Mouse (Mus musculus): ENCODE data around the gene Lyve1. TPM values are rescaled to one million over a fixed set of nuclear protein-coding genes. Genes with fewer than 3 reads are reported as not detected.

Lyve1 gene
- polyA plus RNA-seq, 1 experiment from 2014 or later = 5.7 TPM

DNA sequence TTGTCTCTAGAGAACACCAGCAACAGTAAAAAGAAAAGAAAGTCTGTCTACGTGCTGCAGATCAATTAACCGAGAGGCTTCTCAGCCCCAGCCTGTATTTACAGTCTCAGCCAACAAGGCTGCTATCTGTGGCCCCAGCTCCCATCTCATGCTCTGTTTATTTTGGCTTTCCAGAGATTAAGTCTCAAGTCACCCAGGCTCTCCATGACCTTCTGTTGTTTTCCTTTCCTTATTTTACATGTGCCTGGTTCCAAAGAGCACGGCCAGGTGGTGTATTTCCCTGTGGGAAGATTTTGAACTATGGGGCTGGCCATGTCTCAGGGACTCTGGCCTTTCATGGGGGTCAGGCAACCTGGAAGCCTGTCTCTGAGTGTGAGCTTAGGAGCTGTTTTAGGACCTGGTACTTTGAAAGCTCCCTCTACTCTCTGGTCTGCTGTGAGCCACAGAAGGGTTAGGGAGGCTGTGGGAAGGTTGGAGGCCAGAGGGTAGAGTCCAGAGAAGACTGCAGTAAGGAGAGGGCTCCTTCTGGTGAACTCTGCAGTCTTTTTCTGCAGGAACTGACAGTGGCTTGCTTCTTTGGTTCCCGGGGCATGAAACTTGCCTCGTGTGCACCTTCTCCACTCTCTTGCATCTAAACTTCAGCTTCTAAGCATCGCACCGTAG, 11.4 kb downstream of the Lyve1 start:
- no peak overlapping the region for H3K9ac ChIP-seq (replicated peaks)
- peaks cover 6% of the 10 kb centered on the region for H3K4me1 ChIP-seq
- no peak overlapping the region for H3K4me2 ChIP-seq
- no peak overlapping the region for H3K4me3 ChIP-seq (replicated peaks)
- no peaks in the 10 kb centered on the region for H3K9me3 ChIP-seq (replicated peaks)
- no peak for ATAC-seq (ENCODE audit: low FRiP score)
- H3K36me3 ChIP-seq = no peaks in the 10 kb centered on the region
- WGBS = 77% methylated on average over 7 of the region's 7 CpGs
- H3K27ac ChIP-seq (replicated peaks) = no peak overlapping the region
- no peaks in the 10 kb centered on the region for H3K27me3 ChIP-seq (replicated peaks)

DNA sequence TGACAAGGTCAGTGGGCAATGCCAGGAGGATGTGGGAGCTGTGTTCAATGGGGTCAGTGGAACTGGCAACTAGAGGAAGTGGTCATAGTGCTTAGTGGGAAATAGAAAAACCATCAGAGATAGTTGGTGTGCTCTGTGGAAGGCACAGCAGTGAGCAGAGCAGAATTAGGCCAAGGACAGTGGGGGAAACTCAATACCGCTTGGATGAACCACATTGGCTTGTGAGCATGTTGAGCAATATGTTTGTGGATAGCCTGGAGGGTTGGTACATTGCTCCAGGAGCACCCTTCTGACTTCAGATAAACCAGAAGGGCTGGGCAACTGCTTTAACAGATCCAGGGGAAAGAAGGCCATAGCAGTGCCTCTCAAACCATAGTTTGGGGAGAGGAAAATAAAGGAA, 14.7 kb downstream of the Lyve1 start:
- Histone ChIP-seq H3K4me3 (replicated peaks) (no peak overlapping the region), H3K4me2 (no peak overlapping the region), H3K4me1 (peaks cover 3% of the 10 kb centered on the region), H3K27ac (replicated peaks) (no peak overlapping the region), H3K9me3 (replicated peaks) (no peaks in the 10 kb centered on the region), H3K27me3 (replicated peaks) (no peaks in the 10 kb centered on the region), H3K9ac (replicated peaks) (no peak overlapping the region), H3K36me3 (no peaks in the 10 kb centered on the region)
- 88% methylated on average over 1 of the region's 1 CpGs for WGBS
- no peak for ATAC-seq (ENCODE audit: low FRiP score)

DNA sequence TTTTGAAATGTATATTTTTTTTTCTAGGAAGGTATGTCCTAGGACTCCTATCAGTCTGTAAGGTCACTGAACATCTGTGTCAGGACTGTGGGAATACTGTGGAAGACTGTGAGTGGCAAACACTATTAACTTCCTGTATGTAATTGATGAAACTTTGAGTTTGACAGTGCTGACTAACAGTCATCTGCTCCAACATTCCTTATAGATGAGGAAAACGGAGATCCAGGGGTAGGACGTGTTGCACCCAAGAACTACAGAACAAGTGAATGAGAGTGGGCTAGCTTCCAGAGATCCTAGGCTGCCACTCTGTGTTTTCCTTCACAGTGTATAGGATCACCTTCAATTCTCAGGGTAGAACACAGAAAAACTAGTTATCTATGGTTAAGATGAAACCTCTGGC, 15.7 kb downstream of the Lyve1 start:
- Histone ChIP-seq H3K4me3 (replicated peaks) (no peak overlapping the region), H3K9me3 (replicated peaks) (no peaks in the 10 kb centered on the region), H3K27ac (replicated peaks) (no peak overlapping the region), H3K4me2 (no peak overlapping the region), H3K4me1 (peaks cover 8% of the 10 kb centered on the region), H3K36me3 (no peaks in the 10 kb centered on the region), H3K9ac (replicated peaks) (no peak overlapping the region), H3K27me3 (replicated peaks) (no peaks in the 10 kb centered on the region)
- 93% methylated on average over 2 of the region's 2 CpGs for WGBS
- ATAC-seq (ENCODE audit: low FRiP score) = no peak

DNA sequence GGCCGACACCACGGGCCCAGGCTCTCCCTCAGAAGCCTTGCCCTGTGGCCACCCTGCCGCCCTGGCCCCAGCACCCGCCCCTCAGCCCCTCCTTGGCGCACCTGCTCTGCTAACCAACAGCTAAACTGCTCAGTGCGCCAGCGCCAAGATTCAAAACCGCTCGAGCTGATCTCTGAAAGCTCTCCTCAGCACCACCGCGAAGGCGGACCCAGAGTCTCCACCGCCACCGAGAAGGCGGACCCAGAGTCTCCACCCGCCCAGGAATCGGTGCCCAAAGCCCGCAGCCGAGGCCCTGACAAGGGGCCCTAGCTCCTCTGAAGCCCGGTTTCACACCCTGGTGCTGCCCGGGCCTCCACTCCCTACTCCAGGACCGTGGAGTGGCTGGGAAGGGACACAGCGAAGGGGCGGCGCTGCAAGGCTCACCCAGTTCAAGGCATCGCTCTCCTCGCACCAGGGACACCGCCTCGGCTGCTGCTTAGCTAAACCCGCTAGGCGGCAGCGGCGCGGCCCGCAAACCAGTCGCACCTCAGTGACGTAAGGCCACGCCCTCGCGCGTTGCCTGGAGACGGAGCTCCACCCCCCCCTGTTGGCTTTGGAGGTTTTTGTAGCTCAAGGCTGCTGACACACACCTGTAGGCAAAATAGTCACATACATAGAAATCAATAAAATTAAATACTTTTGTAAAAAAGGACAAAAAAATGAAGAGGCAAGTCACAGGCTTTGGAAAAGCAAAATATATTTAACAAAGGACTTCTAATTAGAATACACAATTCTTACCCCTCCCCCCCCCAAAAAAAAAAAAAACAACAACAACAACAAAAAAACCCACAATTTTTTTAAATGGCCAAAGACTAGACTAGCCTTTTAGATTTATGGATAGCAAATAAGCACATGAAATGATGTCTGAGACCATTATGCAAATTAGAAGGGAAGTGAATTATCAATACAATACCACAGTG, 18.8 kb downstream of the Lyve1 start, which contains the start of gene Rnf141:
TSS of gene Rnf141 (minus strand) at position 542 of the 959 bp plus-strand sequence.
- peak within 1 kb of the TSS; percentile 68 for H3K9ac ChIP-seq (replicated peaks)
- no peaks in the 10 kb centered on the region for H3K9me3 ChIP-seq (replicated peaks)
- no peaks in the 10 kb centered on the region for H3K27me3 ChIP-seq (replicated peaks)
- WGBS = under 1% methylated on average over 42 of the region's 42 CpGs
- H3K27ac ChIP-seq (replicated peaks) = peak within 1 kb of the TSS; percentile 84
- peaks cover 8% of the 10 kb centered on the region for H3K4me1 ChIP-seq
- H3K4me2 ChIP-seq = peak within 1 kb of the TSS; percentile 76
- ATAC-seq (ENCODE audit: low FRiP score) = peak; percentile 94
- H3K36me3 ChIP-seq = no peaks in the 10 kb centered on the region
- H3K4me3 ChIP-seq (replicated peaks) = peak within 1 kb of the TSS; percentile 78

DNA sequence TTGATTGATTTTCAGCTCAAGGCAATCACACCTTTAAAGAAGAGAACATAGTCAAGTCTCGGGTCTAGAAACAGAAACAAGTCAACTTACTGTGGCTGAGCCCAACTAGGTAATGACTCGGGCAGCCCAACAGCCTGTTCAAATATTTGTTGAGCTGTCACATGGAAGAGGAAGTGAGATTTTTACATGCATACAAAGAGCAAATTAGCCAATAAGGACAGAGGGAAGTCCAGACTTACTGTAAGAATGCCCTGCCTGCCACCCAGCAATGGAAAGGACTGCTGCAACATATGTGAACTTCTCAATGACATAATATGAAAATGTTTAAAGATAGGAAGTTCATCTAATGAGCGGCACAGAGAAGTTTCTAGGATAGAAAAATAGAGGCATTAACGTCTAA, 22.7 kb downstream of the Lyve1 start:
- no peaks in the 10 kb centered on the region for H3K27me3 ChIP-seq (replicated peaks)
- H3K27ac ChIP-seq (replicated peaks) = no peak overlapping the region
- ATAC-seq (ENCODE audit: low FRiP score) = no peak
- no peak overlapping the region for H3K4me2 ChIP-seq
- H3K36me3 ChIP-seq = no peaks in the 10 kb centered on the region
- no peak overlapping the region for H3K4me3 ChIP-seq (replicated peaks)
- H3K4me1 ChIP-seq = peaks cover 8% of the 10 kb centered on the region
- WGBS = 86% methylated on average over 4 of the region's 4 CpGs
- H3K9me3 ChIP-seq (replicated peaks) = no peaks in the 10 kb centered on the region
- no peak overlapping the region for H3K9ac ChIP-seq (replicated peaks)

DNA sequence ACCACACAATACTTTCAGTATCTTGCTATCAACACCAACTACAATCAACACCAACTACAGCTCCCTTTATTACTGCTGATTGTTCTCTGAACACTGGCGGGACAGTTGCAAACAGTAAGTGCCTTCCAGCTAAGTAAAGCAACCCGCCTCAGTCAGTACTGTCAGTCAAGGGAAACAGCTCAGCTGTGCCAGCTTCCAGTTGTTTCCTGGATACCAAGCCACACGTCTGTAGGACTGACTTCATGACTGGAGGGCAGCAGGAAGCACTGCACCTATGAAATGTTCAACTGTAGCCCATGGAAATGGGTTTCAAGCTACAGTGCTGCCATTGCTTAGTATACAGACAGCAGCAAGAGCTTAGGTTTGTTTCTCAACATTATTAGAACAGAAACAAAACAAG, 28.5 kb downstream of the Lyve1 start:
- H3K27ac ChIP-seq (replicated peaks) = no peak overlapping the region
- no peak for ATAC-seq (ENCODE audit: low FRiP score)
- H3K9me3 ChIP-seq (replicated peaks) = no peaks in the 10 kb centered on the region
- no peaks in the 10 kb centered on the region for H3K27me3 ChIP-seq (replicated peaks)
- peaks cover 15% of the 10 kb centered on the region; the same call in 1 of the 2 replicates for H3K36me3 ChIP-seq
- no peak overlapping the region for H3K4me3 ChIP-seq (replicated peaks)
- H3K4me1 ChIP-seq = no peaks in the 10 kb centered on the region
- 52% methylated on average over 3 of the region's 3 CpGs for WGBS
- H3K4me2 ChIP-seq = no peak overlapping the region
- no peak overlapping the region for H3K9ac ChIP-seq (replicated peaks)

DNA sequence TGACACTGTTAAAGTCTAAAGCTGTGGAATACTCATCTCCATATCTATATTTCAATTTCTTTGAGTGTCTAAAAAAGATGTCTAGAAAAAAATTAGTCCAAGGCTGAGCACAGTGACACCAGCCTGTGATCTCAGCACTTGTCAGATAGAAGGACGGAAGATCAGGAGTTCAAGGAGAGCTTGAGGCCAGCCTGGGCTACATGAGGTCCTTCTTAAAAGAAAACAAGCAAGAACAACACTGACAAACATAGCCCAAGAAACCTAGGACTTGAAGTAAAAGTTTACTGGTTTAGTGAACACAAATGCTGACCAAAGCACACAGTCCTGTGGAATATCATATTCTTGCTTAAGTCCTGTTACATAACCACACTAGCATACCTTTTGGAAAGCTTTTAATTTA, 29.0 kb downstream of the Lyve1 start:
- no peak for ATAC-seq (ENCODE audit: low FRiP score)
- peaks cover 19% of the 10 kb centered on the region; the same call in 1 of the 2 replicates for H3K36me3 ChIP-seq
- no peak overlapping the region for H3K4me2 ChIP-seq
- no peak overlapping the region for H3K4me3 ChIP-seq (replicated peaks)
- no peaks in the 10 kb centered on the region for H3K9me3 ChIP-seq (replicated peaks)
- H3K4me1 ChIP-seq = no peaks in the 10 kb centered on the region
- no peak overlapping the region for H3K9ac ChIP-seq (replicated peaks)
- 95% methylated on average over 1 of the region's 1 CpGs for WGBS
- no peak overlapping the region for H3K27ac ChIP-seq (replicated peaks)
- no peaks in the 10 kb centered on the region for H3K27me3 ChIP-seq (replicated peaks)

DNA sequence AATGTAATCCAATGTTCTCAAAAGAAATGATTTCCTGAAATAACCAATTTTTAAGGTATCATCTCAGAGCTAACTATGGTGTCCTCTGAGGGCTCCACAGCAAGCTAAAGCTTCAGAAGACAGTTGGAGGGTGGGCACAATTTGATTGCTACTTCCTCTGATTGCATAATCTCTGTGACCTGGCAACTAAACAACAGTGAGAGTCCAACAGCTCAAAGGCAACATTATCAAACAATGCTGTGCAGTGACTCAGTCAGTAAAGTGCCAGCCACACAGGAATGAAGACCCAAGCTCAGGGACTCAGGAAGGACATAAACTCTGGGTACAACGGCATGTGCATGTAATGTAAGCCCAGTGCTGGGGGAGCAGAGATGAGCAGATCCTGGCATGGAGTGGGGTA, 30.0 kb downstream of the Lyve1 start:
- no peak for ATAC-seq (ENCODE audit: low FRiP score)
- WGBS = 91% methylated on average over 1 of the region's 1 CpGs
- Histone ChIP-seq H3K4me1 (no peaks in the 10 kb centered on the region), H3K9me3 (replicated peaks) (no peaks in the 10 kb centered on the region), H3K9ac (replicated peaks) (no peak overlapping the region), H3K27ac (replicated peaks) (no peak overlapping the region), H3K27me3 (replicated peaks) (no peaks in the 10 kb centered on the region), H3K4me3 (replicated peaks) (no peak overlapping the region), H3K4me2 (no peak overlapping the region), H3K36me3 (peaks cover 21% of the 10 kb centered on the region; the same call in 1 of the 2 replicates)

DNA sequence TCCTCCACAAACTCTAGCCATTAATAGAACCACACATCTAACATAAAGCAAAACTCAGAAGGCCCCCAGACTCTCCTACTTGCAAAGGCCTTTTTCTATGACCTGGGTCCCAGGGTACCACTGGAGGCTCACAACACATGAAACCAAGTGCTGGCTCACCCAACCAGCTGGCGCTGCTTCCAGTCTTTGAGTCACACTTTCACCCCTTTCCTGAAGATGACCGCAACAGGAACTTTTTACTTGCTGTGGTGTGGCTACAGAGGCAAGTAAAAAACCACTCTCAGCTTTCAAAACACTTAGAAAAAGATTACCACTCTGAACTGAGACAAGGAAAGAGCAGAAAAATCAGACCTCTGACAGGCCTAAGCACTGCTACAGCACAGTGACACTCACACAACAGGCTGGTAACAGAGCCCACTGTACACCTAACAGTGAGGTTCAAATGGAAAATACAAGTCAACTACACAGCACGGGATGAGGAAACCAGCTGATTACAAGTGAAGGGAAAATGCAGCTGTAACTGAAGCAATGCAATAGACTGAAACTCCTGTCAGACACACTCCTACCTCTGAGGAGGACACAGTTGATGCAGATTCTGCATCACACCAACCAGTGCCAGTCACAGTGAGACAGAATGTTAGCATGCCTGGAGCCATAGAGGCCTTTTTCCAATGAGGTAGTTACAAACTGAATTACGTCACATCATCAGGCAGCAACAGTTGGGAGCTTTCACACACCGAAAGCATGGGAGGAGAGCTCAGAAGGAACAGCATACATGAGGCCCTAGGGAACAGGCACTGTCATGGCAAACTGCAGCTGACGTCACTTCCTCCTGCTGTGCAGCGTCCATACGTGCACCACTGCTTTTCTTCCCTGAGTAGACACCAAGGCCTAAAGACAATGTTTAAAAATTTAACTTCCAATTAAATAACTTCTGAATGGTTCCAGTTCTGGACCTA, 38.8 kb downstream of the Lyve1 start:
- no peak for ATAC-seq (ENCODE audit: low FRiP score)
- no peak overlapping the region for H3K4me2 ChIP-seq
- no peak overlapping the region for H3K9ac ChIP-seq (replicated peaks)
- peaks cover 14% of the 10 kb centered on the region; the same call in 1 of the 2 replicates for H3K4me1 ChIP-seq
- no peaks in the 10 kb centered on the region for H3K9me3 ChIP-seq (replicated peaks)
- no peak overlapping the region for H3K27ac ChIP-seq (replicated peaks)
- no peaks in the 10 kb centered on the region for H3K27me3 ChIP-seq (replicated peaks)
- WGBS = 76% methylated on average over 8 of the region's 8 CpGs
- H3K4me3 ChIP-seq (replicated peaks) = no peak overlapping the region
- peaks cover 27% of the 10 kb centered on the region for H3K36me3 ChIP-seq

DNA sequence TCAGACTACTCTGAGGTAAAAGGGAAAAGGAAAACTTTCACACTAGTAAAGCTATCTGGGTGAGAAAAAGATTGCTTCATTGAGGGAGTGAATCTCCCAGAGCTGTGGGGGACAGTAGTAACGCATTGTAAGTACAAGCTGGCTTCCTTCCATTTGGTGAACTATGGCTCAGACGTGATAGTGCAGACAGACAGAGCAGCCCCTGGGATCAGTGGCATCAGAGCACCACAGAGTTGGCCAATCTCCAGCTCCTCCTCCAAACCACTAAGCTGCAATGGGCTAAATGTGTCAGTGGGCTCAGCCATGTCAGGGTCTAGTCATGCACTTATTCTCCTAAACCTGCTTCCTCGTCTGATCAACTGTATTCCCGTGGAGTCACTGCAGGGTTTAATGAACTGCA, 39.4 kb downstream of the Lyve1 start:
- H3K9ac ChIP-seq (replicated peaks) = no peak overlapping the region
- no peak for ATAC-seq (ENCODE audit: low FRiP score)
- WGBS = 66% methylated on average over 4 of the region's 4 CpGs
- peaks cover 23% of the 10 kb centered on the region for H3K36me3 ChIP-seq
- no peak overlapping the region for H3K4me3 ChIP-seq (replicated peaks)
- peaks cover 14% of the 10 kb centered on the region; the same call in 1 of the 2 replicates for H3K4me1 ChIP-seq
- no peaks in the 10 kb centered on the region for H3K27me3 ChIP-seq (replicated peaks)
- no peak overlapping the region for H3K4me2 ChIP-seq
- H3K27ac ChIP-seq (replicated peaks) = no peak overlapping the region
- no peaks in the 10 kb centered on the region for H3K9me3 ChIP-seq (replicated peaks)

DNA sequence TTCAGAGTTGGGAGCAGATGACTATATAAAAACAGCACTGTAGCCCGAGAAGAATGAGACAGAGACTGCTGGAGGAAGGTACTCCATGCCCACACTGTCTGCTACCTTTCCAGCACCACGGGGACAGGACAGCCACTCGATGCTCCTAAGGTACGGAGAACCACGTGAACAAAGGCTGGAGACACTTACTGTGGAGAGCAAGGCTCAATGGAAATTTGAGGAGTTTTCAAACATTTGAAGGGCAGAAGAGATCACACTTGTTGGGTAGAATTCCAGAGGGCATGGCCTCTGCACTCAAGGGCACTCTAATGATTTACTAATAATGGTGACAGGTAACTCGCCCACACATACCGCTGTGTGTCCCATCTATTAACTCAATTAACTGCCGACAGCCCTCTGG, 40.0 kb downstream of the Lyve1 start:
- Histone ChIP-seq H3K4me2 (no peak overlapping the region), H3K36me3 (peaks cover 25% of the 10 kb centered on the region), H3K9ac (replicated peaks) (no peak overlapping the region), H3K27ac (replicated peaks) (no peak overlapping the region; the same call in 1 of the 2 replicates), H3K9me3 (replicated peaks) (no peaks in the 10 kb centered on the region), H3K4me1 (peaks cover 14% of the 10 kb centered on the region; the same call in 1 of the 2 replicates), H3K4me3 (replicated peaks) (no peak overlapping the region), H3K27me3 (replicated peaks) (no peaks in the 10 kb centered on the region)
- 84% methylated on average over 8 of the region's 8 CpGs for WGBS
- ATAC-seq (ENCODE audit: low FRiP score) = no peak

Data from neural tube, embryonic 15.5 days (tissue).